Mouse (Mus musculus) C2C12 (cell line): ENCODE results near the gene Magi1.

Source experiments
- CTCF ChIP-seq: IDR thresholded peaks from one replicate; pipeline ENCODE4 v1.5.1; 2011; ENCODE audit not compliant: control insufficient read depth, insufficient read depth, insufficient read length
- FOSL1 ChIP-seq: IDR thresholded peaks from one replicate; pipeline ENCODE4 v1.8.0; 2011; ENCODE audit warnings: mild to moderate bottlenecking, low read length; ENCODE audit not compliant: poor library complexity, insufficient read depth, severe bottlenecking
- MAX ChIP-seq: IDR thresholded peaks from one replicate; pipeline ENCODE4 v1.6.1; 2011; ENCODE audit warnings: mild to moderate bottlenecking, control low read depth
- MYOD1 ChIP-seq: IDR thresholded peaks from one replicate; pipeline ENCODE4 v1.6.1; 2011; ENCODE audit warnings: low read depth; ENCODE audit not compliant: control insufficient read depth, insufficient read length
- MYOG ChIP-seq: IDR thresholded peaks from one replicate; pipeline ENCODE4 v1.6.1; 2011; ENCODE audit not compliant: control insufficient read depth, insufficient read length; ENCODE audit errors: extremely low read depth
- USF1 ChIP-seq: IDR thresholded peaks from one replicate; pipeline ENCODE4 v1.6.1; 2011; ENCODE audit warnings: low read depth, mild to moderate bottlenecking, control low read depth, moderate library complexity

DNA sequence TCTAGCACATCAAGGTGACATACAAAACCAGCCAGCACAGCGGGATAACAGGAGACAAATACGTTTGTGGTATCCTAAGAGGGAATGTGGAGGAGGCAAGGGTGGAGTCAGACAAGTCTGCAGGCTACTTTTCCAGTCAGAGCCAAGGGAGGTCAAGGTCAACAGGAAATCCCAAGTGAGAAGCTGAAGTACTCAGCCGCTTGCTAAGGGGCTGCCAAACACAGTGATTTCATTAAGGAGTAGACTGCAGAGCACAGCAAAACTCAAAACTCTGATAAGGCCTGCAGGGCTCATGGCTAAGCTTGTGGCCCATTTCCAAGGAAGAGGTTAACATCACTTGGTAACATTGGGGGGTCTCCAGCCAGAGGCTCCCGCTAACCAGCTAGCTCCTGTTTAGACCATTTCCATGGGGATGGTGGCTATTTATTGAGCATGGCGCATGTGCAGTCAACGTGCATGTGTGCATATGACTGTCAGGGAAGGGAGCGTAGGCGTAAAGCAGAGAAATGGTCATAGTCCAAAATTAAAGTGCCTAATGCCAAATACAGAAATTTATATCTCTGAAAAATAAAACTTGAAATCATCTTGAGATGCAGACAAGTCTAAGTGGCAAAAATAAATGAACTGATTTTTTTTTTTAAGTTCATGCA is 635.0 kb downstream of the Magi1 start:
- no peak for TF ChIP-seq CTCF
- no peak for TF ChIP-seq USF1
- TF ChIP-seq MYOG, result no peak
- no peak for TF ChIP-seq MAX
- no peak for TF ChIP-seq FOSL1
- TF ChIP-seq MYOD1, result no peak
